Mouse (Mus musculus) bone marrow, adult 2 months (tissue): ENCODE measurements around the gene Crot.

Experiments used
- CTCF ChIP-seq: fragments of 200-500 bp; IDR thresholded peaks from 2 replicates; pipeline ENCODE4 v1.5.1; 2011; ENCODE audit warnings: low read length, control low read depth; ENCODE audit not compliant: control insufficient read depth, insufficient read depth
- POLR2A ChIP-seq: fragments of 200-500 bp; IDR thresholded peaks from 2 replicates; pipeline ENCODE4 v1.6.1; 2011; ENCODE audit warnings: low read depth, mild to moderate bottlenecking, control low read depth, low read length, borderline replicate concordance; ENCODE audit not compliant: control insufficient read depth

GRCm38 (mm10) chr5:8995966-8996685 lies 998 bp downstream of the Crot start:
- TF ChIP-seq CTCF = no peak
- TF ChIP-seq POLR2A = no peak
